Mouse (Mus musculus) cerebellum, adult 18-20 months (tissue): Measurements from ENCODE around the gene Camk2n2.
A peak's percentile ranks its signal among the peaks of the same experiment; 100 is the strongest.
"Not testable (repeated sequence)": the region's sequence is repeated elsewhere in the genome, so short reads cannot be mapped to it uniquely, and the experiment has no call there.

Experiments used
- DNase-seq, 2 experiments: peaks; one replicate each; pipeline ENCODE4 v3.0.0; 2021

Camk2n2 gene

DNA sequence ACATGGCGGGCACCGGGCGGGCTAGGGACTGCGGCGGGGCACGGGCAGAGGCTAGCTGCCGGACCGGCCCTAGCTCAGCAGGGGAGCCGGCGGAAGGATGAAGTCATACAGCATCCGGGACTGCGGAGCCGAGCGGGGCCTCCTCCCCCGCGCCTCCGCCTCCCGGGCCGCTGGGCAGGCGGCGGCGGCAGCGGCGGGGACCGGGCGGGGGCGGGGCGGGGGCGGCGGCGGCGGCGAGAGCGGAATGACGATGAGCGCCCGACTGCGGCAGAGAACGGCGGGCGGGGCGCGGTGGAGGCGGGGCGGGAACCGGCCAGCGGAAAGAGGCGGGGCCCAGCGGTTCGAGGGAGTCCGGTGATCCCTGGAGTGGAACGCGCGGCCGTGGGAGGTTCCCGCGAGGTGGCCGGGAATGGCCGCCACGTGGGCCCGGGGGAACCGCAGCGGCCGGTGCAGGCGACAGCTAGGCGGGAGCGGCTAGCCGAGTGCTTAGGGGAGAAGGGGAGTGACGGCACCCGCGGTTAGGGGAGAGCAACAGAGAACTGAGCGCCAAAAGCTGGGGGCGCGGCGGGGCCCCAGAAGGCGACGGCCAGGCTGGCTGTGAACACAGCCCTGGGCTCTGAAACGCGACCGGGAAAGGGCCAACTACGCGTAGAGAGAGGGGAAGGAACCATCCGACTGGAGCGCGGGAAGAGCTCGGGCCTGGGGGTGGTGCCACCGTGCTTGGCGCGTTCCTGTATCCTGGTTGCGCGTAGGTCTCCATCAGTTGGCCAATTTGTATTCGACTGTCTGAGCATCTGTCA lies at the start of gene Camk2n2:
Gene Camk2n2, minus strand, starts transcription at position 97 of the 800 bp plus-strand sequence.
- DNase-seq: peak; percentile 86 to 87

GRCm38 (mm10) chr16:20670291-20670690 lies 49.2 kb upstream of the Camk2n2 start:
- no peak for DNase-seq

GRCm38 (mm10) chr16:20668013-20668412 lies 46.9 kb upstream of the Camk2n2 start, which contains the start of gene Eif4g1:
Eif4g1 (plus strand) TSS chr16:20668313.
- DNase-seq: not testable (repeated sequence)

DNA sequence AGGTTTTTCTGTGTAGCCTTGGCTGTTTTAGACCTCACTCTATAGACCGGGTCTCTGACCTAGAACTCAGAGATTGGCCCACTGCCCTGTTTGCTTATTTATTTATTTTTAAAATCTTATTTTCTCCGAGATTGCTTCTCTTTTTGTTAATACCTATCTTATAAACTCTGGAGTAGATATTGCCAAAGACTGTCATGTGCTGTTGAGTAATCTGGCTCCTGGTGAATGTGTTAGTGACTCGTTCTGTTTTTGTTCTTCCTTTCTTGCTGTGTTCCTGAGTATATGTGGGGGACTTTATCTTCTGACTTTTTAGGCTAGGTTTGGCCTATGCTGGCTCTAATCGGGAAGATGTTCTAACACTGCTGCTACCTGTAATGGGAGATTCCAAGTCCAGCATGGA lies 36.6 kb upstream of the Camk2n2 start:
- no peak for DNase-seq

DNA sequence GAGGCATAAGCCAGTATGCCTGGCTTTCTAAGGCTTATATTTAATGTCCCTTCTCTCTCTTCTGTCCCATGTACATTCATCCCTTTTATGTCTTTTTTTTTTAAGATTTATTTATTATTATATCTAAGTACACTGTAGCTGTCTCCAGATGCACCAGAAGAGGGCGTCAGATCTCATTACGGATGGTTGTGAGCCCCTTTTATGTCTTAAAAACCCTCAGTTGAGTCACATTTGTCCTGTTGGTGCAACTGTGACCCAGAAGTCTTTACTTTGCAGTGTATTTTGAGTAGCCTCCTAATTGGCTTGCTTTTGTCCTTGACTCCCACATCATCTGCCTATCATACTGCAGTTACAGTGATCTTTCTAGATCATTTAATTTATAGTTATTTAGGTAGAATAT lies 32.2 kb upstream of the Camk2n2 start:
- DNase-seq: no peak

GRCm38 (mm10) chr16:20651947-20652310 lies 30.8 kb upstream of the Camk2n2 start:
- no peak for DNase-seq

DNA sequence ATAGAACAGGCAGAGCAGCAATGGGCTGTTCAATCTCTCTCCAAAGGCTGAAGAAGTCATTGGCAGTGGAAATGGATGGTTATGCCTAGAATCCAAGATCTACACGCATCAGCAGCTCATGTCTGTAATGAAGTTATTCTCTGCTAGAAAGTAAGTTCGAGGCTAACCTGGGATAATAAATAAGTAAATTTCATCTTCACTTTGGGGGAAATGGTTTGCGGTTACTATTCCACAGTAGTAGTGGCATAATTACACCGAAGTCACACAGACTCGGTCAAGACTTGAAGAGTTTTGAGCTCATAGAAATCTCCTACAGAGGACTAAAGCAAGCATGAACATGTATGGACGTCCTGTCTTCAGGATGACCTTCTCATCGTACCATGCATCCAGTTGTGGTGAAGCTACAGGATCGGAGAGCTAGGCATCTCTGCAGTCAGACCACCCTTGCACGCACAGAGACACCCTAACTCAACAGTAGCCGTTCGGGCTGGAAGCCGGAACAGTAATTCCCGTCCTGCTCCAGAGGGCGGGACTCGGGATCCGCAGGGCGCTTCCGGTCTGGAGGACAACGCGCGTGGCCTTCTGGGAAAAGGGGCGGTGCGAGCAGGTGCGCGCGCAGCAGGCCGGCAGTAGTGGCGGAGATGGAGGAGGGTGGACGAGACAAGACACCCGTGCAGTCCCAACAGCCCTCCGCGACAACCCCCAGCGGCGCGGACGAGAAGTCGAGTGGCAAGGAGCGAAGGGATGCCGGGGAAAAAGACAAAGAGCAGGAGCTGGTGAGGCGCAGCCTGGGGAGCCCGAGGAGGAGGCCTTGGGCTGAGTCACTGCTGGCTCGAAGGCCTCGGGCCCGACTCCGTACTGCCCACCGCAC lies 30.2 kb upstream of the Camk2n2 start, which contains the start of gene Psmd2:
Gene Psmd2, plus strand, starts transcription at position 577 of the 871 bp plus-strand sequence.
- peak; percentile 97 to 98 for DNase-seq

GRCm38 (mm10) chr16:20643911-20644310 lies 22.8 kb upstream of the Camk2n2 start:
- no peak for DNase-seq

GRCm38 (mm10) chr16:20642161-20642560 lies 21.1 kb upstream of the Camk2n2 start:
- DNase-seq: peak; percentile 80 to 83

DNA sequence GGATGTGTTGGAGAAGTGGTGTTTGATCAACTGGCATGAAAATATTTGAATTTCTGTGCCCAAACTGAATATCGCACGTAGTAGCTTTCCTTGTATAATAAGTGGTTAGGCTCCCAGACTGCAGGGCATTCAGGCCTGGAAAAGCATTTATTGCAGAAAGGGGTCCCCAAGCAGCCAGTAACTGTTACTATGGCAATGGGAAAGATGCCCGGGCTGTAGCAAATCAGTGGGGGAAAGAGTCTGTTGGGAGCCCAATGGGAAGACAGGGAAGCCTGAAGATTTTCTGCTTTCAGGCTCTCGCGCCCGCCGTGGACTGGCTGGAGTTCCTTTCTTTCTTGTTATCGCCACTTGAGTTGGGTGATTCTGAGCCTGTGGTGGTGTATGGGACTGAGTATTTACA lies 17.3 kb upstream of the Camk2n2 start:
- no peak for DNase-seq

DNA sequence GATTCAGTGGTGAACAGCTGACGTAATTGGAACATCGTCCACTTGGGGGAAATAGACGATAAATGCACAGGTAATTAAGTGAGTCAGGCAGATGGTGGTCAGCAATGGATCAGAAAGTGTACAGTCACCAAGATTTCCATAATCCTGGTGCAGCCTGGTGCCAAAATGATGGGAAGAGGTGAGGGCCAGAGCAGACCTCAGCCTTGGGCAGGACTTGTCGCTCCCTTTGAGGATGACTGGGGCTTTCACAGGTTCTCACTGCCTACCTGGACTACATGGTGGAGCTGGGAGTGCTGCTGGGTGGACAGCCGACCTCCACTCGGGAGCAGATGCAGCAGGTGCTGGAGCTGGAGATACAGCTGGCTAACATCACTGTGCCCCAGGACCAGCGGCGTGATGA lies 16.3 kb upstream of the Camk2n2 start:
- no peak for DNase-seq

GRCm38 (mm10) chr16:20629731-20630634 lies 8.9 kb upstream of the Camk2n2 start, which contains the start of gene Ece2:
Ece2 (plus strand) TSS chr16:20629828.
- peak; percentile 59 to 76 for DNase-seq

- DNase-seq: no peak
Measured at GRCm38 (mm10) chr16:20628871-20629391, 7.8 kb upstream of the Camk2n2 start.

GRCm38 (mm10) chr16:20623211-20623610 lies 2.1 kb upstream of the Camk2n2 start:
- no peak for DNase-seq

- DNase-seq: peak; percentile 79 to 87
Measured at GRCm38 (mm10) chr16:20621991-20622685, 1.1 kb upstream of the Camk2n2 start.

DNA sequence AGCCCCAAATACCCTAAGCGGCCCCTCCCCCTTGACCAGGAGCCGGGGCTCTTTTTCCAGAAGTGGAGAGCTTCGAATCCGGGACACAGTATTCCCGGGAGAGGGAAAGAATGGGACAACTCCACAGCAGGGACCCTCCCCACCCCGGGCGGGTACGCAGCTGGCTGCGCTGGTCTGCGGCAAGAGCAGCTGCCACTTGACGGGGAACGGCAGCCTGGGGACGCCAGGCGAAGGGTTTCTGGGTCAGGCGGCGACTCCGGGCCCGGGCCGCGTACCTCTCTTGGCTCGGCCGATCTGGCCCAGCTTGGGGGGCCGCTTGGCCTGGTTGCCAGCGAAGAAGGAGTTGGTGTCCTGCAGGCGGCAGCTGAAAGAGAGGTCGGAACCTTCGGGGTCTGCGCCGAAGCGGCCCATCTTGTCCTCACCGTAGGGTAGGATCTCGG lies 316 bp downstream of the Camk2n2 start:
- no peak for DNase-seq

DNA sequence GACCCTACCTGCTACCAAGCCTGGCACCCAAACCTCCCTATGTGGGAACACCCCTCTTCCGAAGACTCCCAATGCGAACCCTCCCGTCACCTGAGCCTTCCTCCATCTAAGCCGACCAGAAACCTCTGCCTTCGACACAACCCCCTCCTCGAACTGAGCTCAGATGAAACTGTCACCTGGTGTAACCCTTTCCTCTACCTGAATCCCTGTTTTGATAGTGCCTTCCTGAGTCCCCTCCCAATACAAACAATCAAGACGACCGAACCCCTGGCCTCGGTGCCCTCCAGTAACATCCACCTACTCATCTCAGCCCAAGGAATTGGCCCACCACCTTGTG lies 720 bp downstream of the Camk2n2 start:
- peak in 1 of 2 experiments; percentile 28 for DNase-seq

- peak in 1 of 2 experiments; percentile 51 for DNase-seq
Measured at GRCm38 (mm10) chr16:20619541-20620398, 1.3 kb downstream of the Camk2n2 start.

DNA sequence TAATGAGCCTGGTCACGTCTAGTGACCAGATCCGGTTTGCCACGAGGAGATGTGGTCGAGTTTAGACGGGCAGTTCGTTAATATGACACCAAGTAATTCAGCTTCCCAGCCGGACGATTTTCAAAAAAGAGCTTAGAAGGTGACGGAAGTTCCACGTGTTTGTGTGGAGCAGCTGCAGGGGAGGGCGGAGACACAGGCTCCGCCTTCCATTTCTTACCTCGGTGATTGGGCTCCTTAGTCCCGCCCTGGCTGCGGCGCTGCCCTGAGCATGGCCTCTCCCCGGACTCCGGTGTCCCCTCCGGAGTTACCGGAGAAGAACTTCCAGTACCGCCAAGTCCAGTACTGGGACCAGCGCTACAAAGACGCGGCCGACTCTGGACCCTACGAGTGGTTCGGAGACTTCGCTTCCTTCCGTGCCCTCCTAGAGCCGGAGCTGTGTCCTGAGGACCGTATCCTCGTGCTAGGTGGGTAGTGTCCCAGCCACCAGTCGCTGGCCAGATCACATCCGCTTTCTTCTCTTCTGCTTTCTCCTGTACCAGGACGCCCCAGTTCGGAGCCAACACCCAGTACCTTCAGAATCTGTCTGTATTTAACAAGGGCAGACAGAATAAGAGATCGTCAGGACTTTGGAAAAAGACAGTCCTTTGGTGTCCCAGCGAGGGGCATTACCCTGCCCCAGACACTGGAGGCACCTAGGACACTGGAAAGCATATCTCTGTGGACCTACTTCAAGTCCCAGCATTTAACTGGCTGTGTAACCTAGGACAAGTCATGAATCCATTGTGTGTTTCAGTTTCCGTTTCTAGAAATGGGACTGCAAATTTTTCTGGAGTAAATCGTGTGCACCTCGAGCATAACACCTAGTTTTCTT lies 9.5 kb downstream of the Camk2n2 start, which contains the start of the genes Eef1akmt4, Gm49333 and Alg3:
Gene Eef1akmt4, plus strand, starts transcription at position 237 of the 871 bp plus-strand sequence.
Gene Gm49333, plus strand, starts transcription at position 254 of the 871 bp plus-strand sequence.
Gene Alg3, minus strand, starts transcription at position 379 of the 871 bp plus-strand sequence.
- DNase-seq: peak; percentile 78 to 86
